Mouse (Mus musculus) forebrain, embryonic 10.5 days (tissue): Measurements from ENCODE around the gene 2310057M21Rik. TPM values are rescaled to one million over a fixed set of nuclear protein-coding genes. Genes with fewer than 3 reads are reported as not detected.
A peak's percentile ranks its signal among the peaks of the same experiment; 100 is the strongest.
"Not testable (repeated sequence)": the region's sequence is repeated elsewhere in the genome, so short reads cannot be mapped to it uniquely, and the experiment has no call there.

ENCODE experiments used
- DNase-seq: peaks from one replicate; pipeline ENCODE4 v3.0.0-alpha.2; 2017; ENCODE audit warnings: low spot score; ENCODE audit errors: extremely low spot score
- H3K27ac ChIP-seq: fragments of 300-500 bp; sonication (generic); 2 replicates; pipeline ENCODE4 v1.5.1; 2016; ENCODE audit warnings: mild to moderate bottlenecking
- H3K27me3 ChIP-seq: fragments of 300-500 bp; sonication (generic); 2 replicates; pipeline ENCODE4 v1.6.1; 2016; ENCODE audit warnings: mild to moderate bottlenecking; ENCODE audit not compliant: poor library complexity, severe bottlenecking
- H3K36me3 ChIP-seq: fragments of 300-500 bp; sonication (generic); replicated peaks from 2 replicates; pipeline ENCODE4 v1.6.1; 2016; ENCODE audit warnings: mild to moderate bottlenecking, moderate library complexity
- H3K4me1 ChIP-seq: fragments of 300-500 bp; sonication (generic); 2 replicates; pipeline ENCODE4 v1.6.1; 2016
- H3K4me3 ChIP-seq: fragments of 300-500 bp; sonication (generic); 2 replicates; pipeline ENCODE4 v1.5.1; 2016; ENCODE audit warnings: mild to moderate bottlenecking, moderate library complexity
- H3K9me3 ChIP-seq: fragments of 300-500 bp; sonication (generic); 2 replicates; pipeline ENCODE4 v1.6.1; 2016; ENCODE audit warnings: mild to moderate bottlenecking, moderate library complexity
- WGBS: fragments of 180-500 bp; shearing (Covaris S2); methylation state at CpG from one replicate; pipeline ENCODE4 v1.1.7; 2016; 5-methylcytosine and 5-hydroxymethylcytosine counted together
- polyA plus RNA-seq: library from polyadenylated mRNA; unstranded; fragments of >200 nt; fragmentation: Nextera tagmentation; extraction: Ambion mirVana; gene quantifications from 2 replicates; pipeline ENCODE4 v1.2.1, GENCODE M21; 2016

The 2310057M21Rik gene
- 21.3 and 22.7 TPM in 2 replicates for polyA plus RNA-seq

DNA sequence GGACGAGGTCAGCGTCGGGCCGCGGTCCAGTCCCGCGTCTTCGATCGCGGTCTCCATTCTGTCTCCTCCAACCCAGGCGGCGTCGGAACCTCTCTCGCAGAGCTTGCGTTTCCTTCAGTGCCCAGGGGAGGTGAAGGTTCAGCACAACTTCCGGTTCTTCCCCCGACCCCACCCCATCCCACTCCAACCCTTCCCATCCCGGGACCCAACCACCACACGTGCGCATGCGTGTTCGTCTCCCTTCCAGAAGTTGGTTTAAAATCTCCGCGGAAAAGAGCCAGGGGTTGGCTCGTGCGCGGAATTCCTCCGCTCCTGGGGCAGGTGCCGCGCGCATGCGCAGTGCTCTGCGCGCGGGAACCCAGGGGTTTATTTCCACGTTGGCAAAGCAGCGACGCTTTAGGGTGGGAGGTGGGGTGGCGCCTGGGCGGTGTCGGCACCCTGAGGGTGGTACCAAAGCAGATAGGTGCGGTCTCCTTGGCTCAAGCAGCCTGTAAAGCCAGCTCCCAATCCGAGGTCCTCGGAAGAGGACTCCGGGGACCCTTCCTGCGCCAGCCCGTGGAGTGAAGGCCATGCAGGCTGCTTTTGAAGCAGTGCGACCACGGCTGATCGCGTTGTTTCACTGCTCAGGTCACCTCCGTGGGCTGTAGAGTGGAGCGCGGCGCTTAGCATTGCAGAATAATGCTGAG lies at the start of gene 2310057M21Rik:
Gene 2310057M21Rik, minus strand, starts transcription at position 145 of the 686 bp plus-strand sequence.
- Histone ChIP-seq H3K4me3 (peak within 1 kb of the TSS; percentile 92), H3K4me1 (peaks cover 19% of the 10 kb centered on the region), H3K27me3 (peaks cover 14% of the 10 kb centered on the region), H3K9me3 (no peaks in the 10 kb centered on the region), H3K27ac (peak within 1 kb of the TSS; percentile 96), H3K36me3 (peaks cover 35% of the 10 kb centered on the region)
- WGBS = under 1% methylated on average over 55 of the region's 55 CpGs
- DNase-seq = peak; percentile 97

DNA sequence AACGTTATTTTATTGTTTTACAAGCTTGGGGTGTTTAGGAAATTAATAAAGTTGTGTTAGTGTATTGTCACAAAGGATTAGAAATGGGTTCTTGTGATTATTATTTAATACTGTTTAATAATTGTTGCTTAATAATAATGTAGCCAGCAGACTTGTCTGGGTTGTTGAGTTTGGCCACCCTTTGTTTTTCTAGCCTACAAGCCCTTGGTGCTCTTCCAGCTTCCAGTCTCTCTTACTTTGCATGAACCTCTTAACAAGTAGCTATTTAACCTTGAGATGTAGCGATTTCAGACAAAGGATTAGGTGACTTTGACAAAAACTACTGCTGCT lies 49.3 kb upstream of the 2310057M21Rik start:
- no peak overlapping the region for H3K4me3 ChIP-seq
- no peak for DNase-seq
- WGBS = 71% methylated on average over 2 of the region's 2 CpGs
- H3K27ac ChIP-seq = no peak overlapping the region
- H3K4me1 ChIP-seq = peaks cover 23% of the 10 kb centered on the region
- H3K27me3 ChIP-seq = no peaks in the 10 kb centered on the region
- peaks cover 3% of the 10 kb centered on the region; the same call in 1 of the 2 replicates for H3K36me3 ChIP-seq
- H3K9me3 ChIP-seq = no peaks in the 10 kb centered on the region

DNA sequence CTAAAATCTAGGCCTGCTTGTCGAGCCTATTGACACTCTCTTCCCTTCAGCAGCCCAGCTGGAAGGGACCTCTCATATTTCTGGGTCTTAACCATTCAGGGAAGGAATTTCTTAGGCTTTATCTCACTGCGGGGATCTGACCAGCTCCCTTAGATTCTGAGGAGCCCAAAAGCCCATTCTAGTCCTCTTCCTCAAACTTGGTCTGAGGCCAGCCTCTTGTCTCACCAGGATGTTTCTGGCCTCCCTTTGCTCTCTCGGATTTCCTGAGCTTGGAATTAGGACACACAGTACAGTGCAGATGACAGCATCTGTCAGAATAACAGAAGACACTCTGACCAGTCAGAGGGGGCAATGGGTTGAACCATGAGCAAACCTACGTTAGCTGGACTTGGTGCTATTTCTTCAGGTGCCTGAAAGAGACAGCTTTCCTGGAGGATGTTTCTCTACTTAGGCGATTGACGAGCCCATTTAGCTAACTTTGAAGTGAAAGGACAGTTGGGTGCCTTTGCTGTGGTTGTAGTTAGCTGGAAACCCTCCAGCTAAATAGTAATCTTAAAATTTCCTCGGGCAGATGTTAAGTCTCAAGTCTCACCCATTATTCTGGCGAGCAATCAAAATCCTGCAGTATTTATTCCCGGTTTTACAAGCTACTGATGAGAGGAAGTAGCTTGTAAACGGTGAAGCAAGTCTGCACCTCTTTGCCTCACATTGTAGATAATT lies 48.8 kb upstream of the 2310057M21Rik start:
- no peaks in the 10 kb centered on the region for H3K9me3 ChIP-seq
- H3K36me3 ChIP-seq = peaks cover 6% of the 10 kb centered on the region; the same call in 1 of the 2 replicates
- H3K4me1 ChIP-seq = peaks cover 23% of the 10 kb centered on the region
- DNase-seq = no peak
- H3K27me3 ChIP-seq = no peaks in the 10 kb centered on the region
- WGBS = 69% methylated on average over 10 of the region's 10 CpGs
- H3K27ac ChIP-seq = no peak overlapping the region
- peak overlapping the region; percentile 98 for H3K4me3 ChIP-seq

DNA sequence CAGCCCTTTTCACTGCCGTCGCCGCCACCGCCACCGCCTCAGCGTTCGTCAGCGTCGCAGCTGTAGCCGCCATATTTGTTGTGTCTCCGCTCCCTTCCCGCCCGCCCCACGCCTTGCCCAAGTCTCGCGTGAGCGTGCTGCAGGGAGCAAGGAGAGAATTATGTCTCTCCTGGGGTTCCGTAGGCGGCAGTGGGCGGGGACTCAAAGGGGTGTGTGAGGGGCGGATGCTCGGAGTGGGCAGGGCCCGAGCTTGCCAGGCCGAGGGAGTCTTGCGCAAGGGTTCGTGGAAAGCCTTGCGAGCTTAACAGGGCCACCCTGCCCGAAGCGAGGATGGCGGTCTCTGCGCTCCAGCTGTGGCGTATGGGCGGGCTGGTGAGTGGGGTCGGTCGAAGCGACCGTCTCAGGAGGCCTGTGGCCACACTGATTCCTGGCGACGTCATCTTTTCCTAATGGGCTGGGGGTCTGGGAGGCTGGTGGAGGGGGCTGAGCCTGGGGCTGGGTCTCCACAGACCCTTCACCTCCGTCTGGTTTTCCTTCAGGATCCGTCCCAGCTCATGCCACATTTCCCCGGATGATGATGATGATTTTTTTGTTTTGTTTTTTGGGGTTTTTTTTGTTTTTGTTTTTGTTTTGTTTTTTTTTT lies 48.0 kb upstream of the 2310057M21Rik start, which contains the start of the genes Ikzf5 and Acadsb:
Gene Ikzf5, minus strand, starts transcription at position 106 of the 643 bp plus-strand sequence.
Gene Acadsb, plus strand, starts transcription at position 186 of the 643 bp plus-strand sequence.
- Histone ChIP-seq H3K4me3 (peak within 1 kb of the TSS; percentile 98), H3K27ac (peak within 1 kb of the TSS; percentile 93), H3K27me3 (no peaks in the 10 kb centered on the region), H3K4me1 (peaks cover 23% of the 10 kb centered on the region), H3K36me3 (peaks cover 10% of the 10 kb centered on the region; the same call in 1 of the 2 replicates), H3K9me3 (no peaks in the 10 kb centered on the region)
- DNase-seq = peak; percentile 97
- under 1% methylated on average over 42 of the region's 42 CpGs for WGBS

DNA sequence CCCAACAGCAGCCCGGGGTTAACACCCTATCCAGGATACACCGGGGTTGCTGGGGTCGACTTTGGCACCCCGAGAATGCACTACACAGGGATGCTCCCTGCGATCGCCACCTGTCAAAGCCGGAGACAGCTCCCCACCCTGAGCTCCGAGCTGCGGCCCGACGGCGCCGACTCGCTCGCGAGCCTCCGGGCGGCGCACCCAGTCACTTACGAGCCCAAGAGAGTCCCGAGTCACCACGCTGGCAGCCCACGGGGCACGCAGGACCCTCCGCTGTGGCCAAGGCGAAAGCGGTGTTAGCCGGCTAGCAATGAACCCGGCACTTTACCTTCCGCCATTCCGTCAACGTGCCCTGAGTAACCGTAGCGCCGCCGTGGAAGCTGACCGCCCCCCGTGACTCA lies 47.4 kb upstream of the 2310057M21Rik start:
- Histone ChIP-seq H3K4me1 (peaks cover 23% of the 10 kb centered on the region), H3K9me3 (no peaks in the 10 kb centered on the region), H3K36me3 (peaks cover 10% of the 10 kb centered on the region; the same call in 1 of the 2 replicates), H3K27me3 (no peaks in the 10 kb centered on the region), H3K4me3 (peak overlapping the region; percentile 98), H3K27ac (peak overlapping the region; percentile 93)
- no peak for DNase-seq
- WGBS = under 1% methylated on average over 38 of the region's 38 CpGs

DNA sequence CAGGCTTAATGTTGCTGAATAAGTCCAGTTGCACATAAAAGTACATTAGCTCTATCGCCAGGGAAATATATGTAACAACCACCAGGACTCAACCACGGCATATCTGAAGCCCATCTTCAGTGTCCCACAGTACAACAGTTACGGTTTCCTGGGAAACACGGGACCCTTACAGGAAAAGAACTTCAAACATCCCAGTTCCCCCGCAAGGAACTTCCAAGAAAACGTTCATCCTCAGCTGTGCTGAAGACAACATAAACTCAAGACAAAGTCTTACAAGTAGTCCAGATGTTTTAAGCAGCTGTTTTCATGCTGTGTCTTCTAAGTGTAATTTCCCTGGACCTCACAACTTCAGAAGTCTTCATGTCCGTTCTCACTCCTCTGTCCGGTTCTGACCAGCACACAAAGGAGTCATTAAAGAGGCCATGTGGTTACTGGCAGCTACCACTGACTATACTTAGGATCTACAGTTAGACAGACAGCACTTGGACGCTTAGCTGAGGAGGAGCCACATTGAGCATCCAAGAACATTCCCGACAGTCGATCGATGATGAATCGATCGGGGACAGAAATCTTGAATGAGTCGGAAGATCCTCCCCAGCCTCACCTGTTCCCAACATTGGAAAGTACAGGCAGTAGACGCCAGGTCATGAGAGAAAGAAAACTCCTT lies 46.9 kb upstream of the 2310057M21Rik start:
- H3K9me3 ChIP-seq = no peaks in the 10 kb centered on the region
- H3K27me3 ChIP-seq = no peaks in the 10 kb centered on the region
- peaks cover 23% of the 10 kb centered on the region for H3K4me1 ChIP-seq
- WGBS = 11% methylated on average over 16 of the region's 16 CpGs
- DNase-seq = no peak
- peak overlapping the region; percentile 93 for H3K27ac ChIP-seq
- H3K36me3 ChIP-seq = peaks cover 10% of the 10 kb centered on the region; the same call in 1 of the 2 replicates
- H3K4me3 ChIP-seq = peak overlapping the region; percentile 98

DNA sequence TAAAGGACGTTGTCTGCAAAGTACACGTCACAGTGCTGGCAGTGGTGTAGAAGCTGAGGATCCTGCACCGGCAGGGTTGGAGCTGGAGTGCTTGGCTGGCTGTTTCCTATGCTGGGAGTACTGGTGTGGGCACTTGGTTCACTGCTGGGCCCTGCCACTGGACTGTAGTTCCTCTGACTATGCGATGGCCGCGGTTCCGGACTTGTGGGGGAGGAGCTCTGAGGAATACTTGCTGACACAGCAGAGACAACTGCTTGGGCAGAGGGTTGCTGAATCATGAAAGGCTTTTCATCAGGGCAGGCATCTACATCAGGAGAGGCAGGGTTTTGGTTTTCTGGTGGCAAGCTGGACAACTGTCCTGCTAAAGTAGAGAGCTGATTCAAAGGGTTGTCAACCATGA lies 29.2 kb upstream of the 2310057M21Rik start:
- not testable (repeated sequence) for H3K4me3 ChIP-seq, DNase-seq, H3K27me3 ChIP-seq, H3K9me3 ChIP-seq, H3K4me1 ChIP-seq, H3K27ac ChIP-seq
- H3K36me3 ChIP-seq = peaks cover 66% of the 10 kb centered on the region
- 87% methylated on average over 7 of the region's 7 CpGs for WGBS

DNA sequence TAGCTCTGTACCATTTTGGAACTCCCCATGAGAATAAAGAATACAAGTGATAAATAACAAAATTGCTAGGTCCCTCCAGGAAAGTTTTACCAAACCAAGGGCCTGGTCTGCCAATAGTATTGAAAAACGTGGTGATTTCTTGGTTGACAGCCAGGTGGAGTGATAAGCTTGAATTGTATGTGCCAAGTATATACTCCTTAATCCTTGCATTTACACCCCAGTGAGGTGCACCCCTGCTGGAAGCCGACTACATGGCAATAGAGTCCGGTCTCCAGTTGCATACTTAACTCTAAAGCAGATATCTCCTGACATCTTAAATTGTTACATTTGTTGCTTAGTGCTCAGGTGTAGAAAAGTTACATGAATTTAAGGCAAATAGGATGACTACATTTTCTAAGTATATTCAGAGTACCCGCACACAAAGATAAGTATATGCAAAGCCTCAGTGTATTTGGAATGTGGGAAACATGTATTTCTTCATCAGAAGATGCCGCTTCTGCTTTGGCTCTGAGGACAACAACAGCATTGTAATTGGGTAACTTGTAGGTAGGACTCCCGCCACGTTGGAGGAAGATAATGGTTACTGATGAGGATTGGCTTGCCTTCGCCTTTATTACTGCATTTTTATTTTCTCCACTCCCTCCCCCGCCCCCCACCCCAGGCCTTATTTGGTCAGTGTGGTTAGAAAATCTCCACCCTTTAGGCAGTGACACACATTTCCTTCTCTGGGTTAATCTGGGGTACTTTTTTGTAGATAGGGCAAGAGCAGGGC lies 9.5 kb upstream of the 2310057M21Rik start:
- WGBS = 73% methylated on average over 9 of the region's 9 CpGs
- H3K27me3 ChIP-seq = no peaks in the 10 kb centered on the region
- H3K4me3 ChIP-seq = peak overlapping the region; percentile 78
- H3K36me3 ChIP-seq = peaks cover 15% of the 10 kb centered on the region
- no peaks in the 10 kb centered on the region for H3K9me3 ChIP-seq
- H3K4me1 ChIP-seq = peaks cover 20% of the 10 kb centered on the region
- no peak for DNase-seq
- H3K27ac ChIP-seq = no peak overlapping the region

DNA sequence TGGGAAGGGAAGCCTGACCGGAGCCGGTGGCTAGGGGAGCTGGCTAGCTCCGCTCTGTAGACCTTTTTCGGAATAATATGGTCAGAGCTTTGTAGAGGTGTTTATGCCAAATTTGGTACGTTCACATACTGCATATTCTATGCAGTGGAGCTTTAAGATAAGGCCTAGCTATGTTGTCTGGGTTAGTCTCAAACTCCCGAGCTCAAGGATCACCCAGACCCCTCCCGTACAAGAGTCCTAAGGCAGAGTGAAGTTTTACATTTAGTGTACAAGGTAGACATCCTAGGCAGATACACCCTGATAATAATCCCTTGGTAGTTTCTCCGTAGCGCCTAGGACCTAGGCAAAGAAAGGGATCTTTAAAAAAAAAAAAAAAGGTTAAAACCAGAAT lies 8.9 kb upstream of the 2310057M21Rik start:
- Histone ChIP-seq H3K36me3 (peaks cover 15% of the 10 kb centered on the region), H3K4me1 (peaks cover 20% of the 10 kb centered on the region), H3K27ac (peak overlapping the region; percentile 96), H3K4me3 (peak overlapping the region; percentile 78), H3K9me3 (no peaks in the 10 kb centered on the region), H3K27me3 (no peaks in the 10 kb centered on the region)
- 9% methylated on average over 9 of the region's 9 CpGs for WGBS
- DNase-seq = no peak

DNA sequence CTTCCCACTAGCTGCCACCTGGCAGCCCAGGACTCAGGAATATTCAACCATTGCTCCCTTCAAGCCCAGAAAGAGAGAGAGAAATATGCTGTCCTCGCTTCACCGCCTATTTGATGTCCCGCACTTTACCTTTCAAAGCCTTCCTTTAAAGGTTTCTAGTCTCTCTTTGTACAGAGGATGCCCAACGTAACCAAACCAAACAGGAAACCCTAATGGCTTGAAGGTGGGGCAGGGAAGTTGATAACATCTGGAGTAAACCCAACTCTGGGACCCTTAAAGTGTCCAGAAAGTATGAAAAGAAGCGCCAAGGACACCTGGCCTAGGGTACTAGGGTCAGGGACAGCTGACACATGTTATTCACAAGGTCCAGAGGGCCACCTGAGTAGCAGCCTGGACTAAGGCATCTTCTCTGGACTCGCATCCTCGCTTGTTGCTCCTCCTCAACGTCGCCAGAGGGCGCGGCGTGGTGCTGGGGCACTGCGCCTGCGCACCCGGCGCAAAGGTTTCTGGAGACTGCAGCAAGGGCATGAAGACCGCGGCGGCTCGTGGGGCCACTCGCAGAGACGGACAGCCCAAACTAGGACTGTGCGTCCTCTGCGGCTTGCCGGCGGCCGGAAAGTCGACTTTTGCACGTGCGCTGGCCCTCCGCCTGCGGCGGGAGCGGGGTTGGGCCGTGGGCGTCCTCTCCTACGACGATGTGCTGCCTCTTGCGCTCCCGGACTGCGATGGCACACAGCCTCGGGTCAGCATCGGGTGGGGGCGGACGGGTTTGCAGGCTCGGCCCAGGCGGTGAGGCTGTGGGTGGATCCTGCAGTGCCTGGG lies 8.3 kb upstream of the 2310057M21Rik start, which contains the start of gene Pstk:
Gene Pstk, plus strand, starts transcription at position 494 of the 822 bp plus-strand sequence.
- no peaks in the 10 kb centered on the region for H3K9me3 ChIP-seq
- H3K36me3 ChIP-seq = peaks cover 15% of the 10 kb centered on the region
- peaks cover 20% of the 10 kb centered on the region for H3K4me1 ChIP-seq
- no peaks in the 10 kb centered on the region for H3K27me3 ChIP-seq
- peak within 1 kb of the TSS; percentile 96 for H3K27ac ChIP-seq
- peak within 1 kb of the TSS; percentile 78 for H3K4me3 ChIP-seq
- 5% methylated on average over 47 of the region's 47 CpGs for WGBS
- DNase-seq = peak; percentile 92

DNA sequence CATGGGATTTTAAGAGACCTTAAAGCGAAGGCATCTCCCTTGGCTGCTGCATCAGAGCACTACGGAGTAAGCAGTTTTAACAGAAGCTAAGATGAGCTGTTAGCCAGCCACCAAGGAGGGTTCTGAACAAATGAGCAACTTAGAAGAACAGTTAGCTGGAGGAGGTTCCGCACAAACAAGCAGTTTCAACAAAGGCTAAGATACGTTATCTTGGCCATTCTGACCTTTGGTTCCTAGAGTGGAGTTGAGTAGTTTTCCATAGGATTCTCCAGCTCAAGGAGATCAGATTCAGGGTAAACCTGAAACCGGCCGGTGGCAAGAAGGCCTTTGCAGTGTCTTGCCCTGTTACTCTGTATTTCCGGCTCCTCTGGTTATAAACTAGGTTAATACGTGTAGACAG lies 1.6 kb upstream of the 2310057M21Rik start:
- WGBS = 93% methylated on average over 8 of the region's 8 CpGs
- DNase-seq = no peak

More for the DNA sequence above, 1.6 kb upstream of the 2310057M21Rik start:
- Histone ChIP-seq H3K27me3 (peaks cover 14% of the 10 kb centered on the region), H3K27ac (no peak overlapping the region), H3K4me1 (peaks cover 19% of the 10 kb centered on the region), H3K4me3 (no peak overlapping the region), H3K36me3 (peaks cover 21% of the 10 kb centered on the region), H3K9me3 (no peaks in the 10 kb centered on the region)
